Mouse (Mus musculus) heart, postnatal 25 days (tissue): ENCODE data around the gene Vps16. TPM values are rescaled to one million over a fixed set of nuclear protein-coding genes. Genes with fewer than 3 reads are reported as not detected.

ENCODE experiments used
- DNase-seq: peaks from one replicate; pipeline ENCODE4 v3.0.0; 2022; ENCODE audit warnings: low spot score
- intact Hi-C: fragments of 180-260 bp; cut with DNase I; formaldehyde crosslinking; loops from one replicate; pipeline ENCODE4 v1.15.1; 2025
- total RNA-seq, 2 experiments: library from RNA; stranded (reverse); gene quantifications; 2 replicates each; pipeline ENCODE4 v1.2.3; 2021

Gene Vps16
- total RNA-seq, 2 experiments from 2014 or later = 21.9 to 26.6 TPM

DNA sequence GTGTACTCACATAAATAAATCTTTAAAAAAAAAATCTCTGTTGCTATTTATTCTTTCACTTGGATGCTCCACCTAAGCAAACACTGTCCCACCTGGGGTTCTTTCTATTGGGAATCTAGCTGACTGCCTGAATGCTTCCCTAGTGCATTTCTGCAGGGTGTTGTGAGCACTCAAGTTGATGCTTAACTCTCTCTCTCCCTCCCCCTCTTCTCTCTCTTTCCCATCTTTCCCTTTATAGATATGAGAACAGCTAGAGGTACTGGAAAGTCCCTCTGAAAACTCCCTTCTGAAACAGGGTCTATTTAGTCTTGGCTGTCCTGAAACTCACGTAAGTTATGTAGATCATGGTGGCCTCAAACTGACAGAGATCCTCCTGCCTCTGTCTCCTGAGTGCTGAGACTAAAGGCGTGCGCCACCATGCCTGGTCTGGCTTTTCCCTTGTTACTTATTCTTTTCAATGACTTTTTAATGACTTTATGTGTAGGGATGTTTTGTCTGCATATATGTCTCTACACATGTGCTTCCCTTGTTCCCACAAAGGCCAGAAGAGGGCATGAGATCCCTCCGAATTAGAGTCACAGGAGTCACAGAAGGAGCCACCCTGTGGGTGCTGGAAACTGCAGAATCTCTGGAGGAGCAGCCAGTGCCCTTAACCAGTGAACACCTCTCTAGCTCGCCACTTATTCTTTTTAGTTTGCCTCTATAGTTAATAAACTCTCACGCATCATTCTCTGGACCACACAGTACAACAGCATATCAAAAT lies 9.9 kb upstream of the Vps16 start:
- no peak for DNase-seq
- intact Hi-C loops = loop anchor here (10.0 kb wide), 1 partner anchor 239 kb away; the partner anchor contains the start of gene Snrpb

DNA sequence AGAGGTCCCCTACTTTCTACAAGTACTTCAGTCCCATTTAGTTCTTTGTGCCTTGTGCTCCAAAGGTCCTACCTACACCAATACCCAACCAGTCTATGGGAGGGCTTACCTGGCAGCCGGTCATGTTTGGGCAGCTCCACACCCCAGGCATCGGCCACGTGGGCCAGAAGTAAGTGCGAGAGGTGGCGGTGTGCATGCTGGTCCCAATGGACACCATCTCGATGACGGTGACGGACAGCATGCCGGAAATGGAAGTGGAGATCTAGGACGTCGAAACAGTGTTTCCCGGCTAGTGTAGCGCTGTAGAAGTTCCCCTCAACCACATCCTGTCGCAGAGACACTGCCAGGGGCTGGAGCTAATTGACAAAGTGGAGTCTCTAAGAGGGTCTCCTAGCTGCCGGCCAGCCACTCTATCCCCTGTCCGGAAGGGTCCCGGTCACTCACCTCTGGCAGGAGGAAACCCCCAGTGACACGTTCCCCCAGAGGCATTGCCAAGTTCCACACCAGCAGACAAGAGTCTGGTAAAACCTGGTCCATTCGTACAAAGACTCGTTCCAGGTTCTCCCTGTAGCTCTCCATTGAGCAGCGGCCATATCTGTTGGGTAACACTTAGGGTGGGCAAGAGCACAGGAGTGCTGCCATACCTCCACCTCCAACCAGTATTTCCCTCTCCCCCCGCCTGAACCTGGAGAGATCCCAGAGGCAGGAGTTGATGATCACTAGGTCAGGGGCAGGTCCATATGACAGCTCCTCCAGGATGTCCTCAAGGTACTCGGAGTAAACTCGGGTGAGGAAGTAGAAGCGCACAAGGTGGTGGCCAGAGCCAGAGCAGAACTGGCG lies 2.1 kb upstream of the Vps16 start:
- intact Hi-C loops = loop anchor here (10.0 kb wide), 1 partner anchor 243 kb away; the partner anchor contains the start of genes Ddrgk1 and Itpa
- DNase-seq = no peak

DNA sequence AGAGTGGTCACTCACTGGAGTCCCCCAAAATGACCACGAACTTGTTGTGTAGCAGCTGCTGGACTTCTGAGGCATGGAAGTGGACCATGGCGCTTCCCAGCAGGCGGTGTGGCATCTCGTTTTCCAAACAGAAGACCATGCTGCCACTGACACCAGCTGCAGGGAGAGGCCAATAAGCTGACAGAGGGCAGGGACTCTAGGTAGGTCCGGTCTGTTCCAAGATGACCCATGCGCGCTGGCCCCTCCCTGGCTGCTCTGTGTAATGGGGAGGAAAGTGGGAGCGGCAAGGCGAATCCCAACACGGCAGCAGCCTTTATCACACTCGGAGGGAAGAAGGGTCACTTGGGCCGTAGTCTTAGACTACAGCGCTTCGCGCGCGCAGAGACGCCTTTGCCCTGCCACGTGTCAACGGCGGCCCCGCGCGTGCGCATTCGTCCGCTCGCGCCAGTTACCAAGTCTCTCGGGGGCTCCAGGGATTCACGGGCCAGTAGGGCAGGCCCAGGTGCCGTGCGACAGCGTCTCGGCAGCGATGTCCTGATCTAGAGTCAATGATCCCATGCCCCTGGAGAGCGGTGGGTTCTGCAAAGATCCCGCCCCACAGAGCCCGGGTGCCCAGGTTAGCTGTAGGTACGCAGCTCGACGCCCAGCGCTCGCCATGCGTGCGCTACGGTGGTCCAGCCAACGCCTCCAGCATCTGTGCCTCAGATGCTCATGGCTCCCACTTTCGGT lies 578 bp upstream of the Vps16 start:
- intact Hi-C loops = loop anchor here (2.0 to 10.0 kb wide), 2 partner anchors 27 to 241 kb away; partner anchors contain the start of genes Ddrgk1, Itpa and Ptpra

DNA sequence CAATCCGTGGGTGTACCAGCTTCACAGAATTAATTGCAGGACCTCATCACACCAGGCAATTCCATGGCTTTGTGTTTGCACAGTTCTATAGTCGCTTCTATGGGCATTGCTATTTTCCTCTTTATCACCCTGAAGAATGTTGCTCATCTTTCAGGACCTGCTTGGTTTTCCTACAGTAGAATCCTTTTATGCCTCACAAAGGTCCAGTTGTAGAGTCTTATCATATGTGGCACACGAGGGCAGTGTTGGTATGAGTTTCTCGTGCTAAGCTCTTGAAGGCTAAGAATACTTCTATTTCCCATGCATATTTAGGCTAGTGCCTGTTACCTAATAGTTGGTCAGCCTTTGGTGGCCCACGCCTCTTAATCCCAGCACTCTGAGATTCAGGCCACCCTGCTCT lies 973 bp downstream of the Vps16 start:
- no peak for DNase-seq
- intact Hi-C loops = loop anchor here (2.0 to 10.0 kb wide), 2 partner anchors 26 to 240 kb away; partner anchors contain the start of genes Ddrgk1, Itpa and Ptpra

More for the DNA sequence above, 578 bp upstream of the Vps16 start:
- DNase-seq = peak; percentile 53

DNA sequence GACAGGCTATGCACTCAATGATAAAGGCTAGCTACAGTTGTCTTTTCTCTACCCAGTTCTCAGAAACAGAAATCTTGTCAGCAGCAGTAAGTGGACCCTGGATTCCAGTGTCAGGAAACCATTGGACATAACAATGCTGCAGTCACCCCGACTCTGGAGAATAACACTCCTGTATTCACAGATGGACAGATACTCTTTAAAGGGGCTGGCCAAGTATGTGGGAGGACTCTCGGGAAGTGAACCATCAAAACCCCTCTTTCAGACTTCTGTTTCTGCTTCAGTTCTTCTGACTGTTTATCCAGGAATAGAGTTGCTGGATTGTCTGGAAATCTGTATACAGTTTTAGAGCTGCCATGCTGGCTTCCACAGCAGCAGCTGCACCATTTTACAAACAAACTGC lies 5.7 kb downstream of the Vps16 start:
- no peak for DNase-seq
- intact Hi-C loops = loop anchor here (10.0 kb wide), 1 partner anchor 235 kb away; the partner anchor contains the start of genes Ddrgk1 and Itpa

DNA sequence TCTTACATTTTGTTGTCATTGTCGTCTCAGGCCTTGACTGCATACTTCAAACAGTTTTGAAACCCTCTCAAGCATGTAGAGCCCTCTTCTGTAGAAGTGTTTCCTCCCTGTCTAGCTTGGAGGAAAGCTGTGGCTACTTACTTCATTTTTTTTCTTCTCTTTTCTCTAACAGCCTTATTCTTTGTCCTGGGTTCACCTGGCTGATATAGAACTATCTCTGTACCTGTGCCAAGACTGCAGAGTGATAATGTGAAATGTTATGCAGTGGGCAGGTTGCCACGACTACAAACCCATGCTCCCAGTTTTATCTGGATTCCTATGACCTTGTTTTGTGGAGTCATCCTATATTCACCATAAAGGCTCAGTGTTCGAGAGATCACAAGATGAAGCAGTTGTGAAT lies 6.3 kb downstream of the Vps16 start:
- intact Hi-C loops = no loop called here
- DNase-seq = no peak

DNA sequence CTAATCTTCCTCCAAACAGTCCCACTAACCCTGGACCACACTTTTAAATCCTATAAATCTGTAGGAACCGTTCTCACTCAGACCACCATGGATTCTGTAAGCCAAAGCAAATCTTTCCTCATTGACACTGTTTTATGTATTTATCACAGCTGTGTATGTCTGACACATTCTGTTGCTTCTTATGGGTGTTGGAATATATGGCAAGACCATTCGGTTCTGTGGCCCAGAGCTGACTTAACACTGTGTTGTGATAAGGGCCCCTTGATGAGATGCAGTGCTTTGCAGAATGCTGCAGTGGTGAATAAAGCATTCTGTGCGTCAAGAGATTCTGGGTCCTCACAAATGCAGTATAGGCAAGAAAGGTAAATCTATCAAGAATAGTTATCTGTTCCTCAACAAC lies 8.0 kb downstream of the Vps16 start:
- intact Hi-C loops = no loop called here
- DNase-seq = no peak

DNA sequence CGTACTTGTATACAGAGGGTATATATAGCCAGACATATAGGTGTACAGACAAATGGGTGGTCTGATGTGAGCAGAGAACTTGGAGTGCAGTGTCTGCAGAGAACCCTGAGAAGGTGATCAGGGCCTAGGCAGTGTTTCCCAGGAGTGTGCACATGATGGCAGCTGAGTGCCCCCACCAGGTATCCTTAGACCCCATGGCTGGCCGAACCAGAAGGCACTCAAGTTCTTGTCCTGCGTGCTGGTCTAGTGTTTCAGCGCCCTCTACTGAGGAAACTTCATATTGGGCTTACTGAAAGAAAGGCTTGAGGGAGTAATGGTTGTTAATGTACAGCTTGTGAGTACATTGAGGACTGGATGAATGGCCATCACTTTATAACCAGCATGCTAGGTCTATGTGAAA lies 9.0 kb downstream of the Vps16 start:
- intact Hi-C loops = no loop called here
- no peak for DNase-seq

DNA sequence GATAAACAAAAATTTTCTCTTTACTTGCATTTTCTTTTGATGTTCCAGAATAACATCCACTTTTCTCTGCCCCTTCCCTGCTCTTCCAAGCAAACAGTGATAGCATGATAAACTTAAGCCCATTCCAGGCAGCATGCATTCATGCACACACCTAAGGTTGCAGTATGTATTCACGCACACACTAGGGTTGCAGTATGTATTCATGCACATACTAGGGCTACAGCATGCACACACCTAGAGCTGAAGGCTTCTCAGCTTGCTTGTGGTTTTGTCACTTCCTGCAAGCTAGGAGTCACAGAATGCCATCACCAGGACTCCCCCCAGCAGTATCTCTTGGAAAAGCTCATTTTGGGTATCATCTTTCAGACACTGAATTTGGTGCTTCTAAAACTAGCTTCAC lies 12.6 kb downstream of the Vps16 start:
- DNase-seq = no peak
- intact Hi-C loops = no loop called here

DNA sequence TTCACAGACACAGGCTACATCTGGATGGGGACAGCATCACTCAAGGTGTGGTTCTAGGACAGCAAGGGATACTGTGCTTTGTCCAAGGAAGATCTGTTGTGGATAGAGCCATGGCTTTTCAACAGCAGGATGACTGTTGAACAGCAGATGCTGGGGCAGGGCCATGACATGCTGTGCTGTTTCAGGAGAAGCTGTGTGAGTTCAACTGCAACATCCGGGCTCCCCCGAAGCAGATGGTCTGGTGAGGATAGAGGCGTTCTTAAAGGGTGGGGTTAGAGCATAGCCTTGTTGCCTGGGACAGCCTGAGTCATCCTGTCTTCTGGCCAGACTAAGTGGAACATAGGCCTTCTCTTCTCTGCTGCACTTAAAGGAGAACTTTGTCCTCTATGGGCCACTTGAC lies 14.7 kb downstream of the Vps16 start:
- intact Hi-C loops = no loop called here
- no peak for DNase-seq

DNA sequence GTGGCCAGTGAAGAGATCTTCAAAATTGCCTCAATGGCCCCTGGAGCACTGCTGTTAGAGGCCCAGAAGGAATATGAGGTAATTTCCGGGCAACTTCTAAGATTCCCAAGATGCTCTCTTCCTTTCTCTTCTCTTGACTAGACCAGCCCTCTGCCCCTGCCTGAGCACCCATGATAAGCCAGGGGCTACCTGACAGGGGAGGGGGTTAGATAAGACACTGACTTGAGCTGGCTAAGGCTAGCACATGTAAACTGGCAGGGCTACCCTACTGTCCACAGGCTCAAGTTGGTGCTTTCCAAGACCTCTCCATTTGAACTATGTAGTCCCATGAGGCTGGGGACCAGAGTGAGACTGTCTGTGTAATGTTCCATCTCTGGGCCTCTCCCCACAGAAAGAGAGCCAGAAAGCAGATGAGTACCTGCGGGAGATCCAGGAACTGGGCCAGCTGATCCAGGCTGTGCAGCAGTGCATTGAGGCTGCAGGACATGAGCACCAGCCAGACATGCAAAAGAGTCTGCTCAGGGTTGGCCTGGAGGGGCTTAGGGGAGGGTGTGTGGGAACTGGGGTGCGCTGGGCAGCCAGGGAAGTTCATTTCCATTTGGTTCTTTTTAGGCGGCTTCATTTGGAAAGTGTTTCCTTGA lies 15.8 kb downstream of the Vps16 start:
- intact Hi-C loops = no loop called here
- DNase-seq = no peak

DNA sequence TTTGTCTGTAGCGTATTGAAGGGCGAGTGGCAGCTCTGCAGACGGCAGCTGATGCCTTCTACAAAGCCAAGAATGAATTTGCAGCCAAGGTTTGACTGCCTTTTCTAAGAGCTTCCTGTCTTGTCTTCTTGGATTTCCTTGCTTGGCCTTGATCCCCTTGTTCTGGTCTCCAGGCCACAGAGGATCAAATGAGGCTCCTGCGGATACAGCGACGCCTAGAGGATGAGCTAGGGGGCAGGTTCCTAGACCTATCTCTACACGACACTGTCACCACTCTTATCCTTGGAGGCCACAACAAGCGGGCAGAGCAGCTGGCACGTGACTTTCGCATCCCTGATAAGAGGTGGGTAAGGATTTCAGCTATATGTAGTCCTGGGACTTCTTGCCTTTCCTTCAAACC lies 18.0 kb downstream of the Vps16 start:
- intact Hi-C loops = no loop called here
- DNase-seq = no peak

DNA sequence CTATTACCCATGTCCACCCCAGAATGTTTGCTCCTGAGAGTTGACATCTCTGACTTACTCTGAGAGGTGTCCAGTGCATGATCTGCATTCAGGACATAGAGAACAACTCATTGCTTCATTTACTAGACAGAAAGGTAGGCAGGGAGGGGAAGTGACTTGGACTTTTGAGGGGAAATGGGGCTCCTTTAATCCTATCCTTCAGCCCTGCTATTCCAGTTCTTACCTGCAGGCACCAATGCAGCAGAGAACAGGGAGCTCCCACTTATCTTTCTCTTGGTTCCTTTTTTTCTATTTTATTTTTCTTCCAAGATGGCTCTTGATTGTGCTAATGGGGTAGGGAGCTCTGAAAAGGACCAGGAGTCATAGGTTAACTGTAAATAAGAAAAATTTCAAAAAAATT lies 24.3 kb downstream of the Vps16 start:
- no peak for DNase-seq
- intact Hi-C loops = loop anchor here (5.0 kb wide), 1 partner anchor 74 kb away; no protein-coding TSS in a partner anchor

DNA sequence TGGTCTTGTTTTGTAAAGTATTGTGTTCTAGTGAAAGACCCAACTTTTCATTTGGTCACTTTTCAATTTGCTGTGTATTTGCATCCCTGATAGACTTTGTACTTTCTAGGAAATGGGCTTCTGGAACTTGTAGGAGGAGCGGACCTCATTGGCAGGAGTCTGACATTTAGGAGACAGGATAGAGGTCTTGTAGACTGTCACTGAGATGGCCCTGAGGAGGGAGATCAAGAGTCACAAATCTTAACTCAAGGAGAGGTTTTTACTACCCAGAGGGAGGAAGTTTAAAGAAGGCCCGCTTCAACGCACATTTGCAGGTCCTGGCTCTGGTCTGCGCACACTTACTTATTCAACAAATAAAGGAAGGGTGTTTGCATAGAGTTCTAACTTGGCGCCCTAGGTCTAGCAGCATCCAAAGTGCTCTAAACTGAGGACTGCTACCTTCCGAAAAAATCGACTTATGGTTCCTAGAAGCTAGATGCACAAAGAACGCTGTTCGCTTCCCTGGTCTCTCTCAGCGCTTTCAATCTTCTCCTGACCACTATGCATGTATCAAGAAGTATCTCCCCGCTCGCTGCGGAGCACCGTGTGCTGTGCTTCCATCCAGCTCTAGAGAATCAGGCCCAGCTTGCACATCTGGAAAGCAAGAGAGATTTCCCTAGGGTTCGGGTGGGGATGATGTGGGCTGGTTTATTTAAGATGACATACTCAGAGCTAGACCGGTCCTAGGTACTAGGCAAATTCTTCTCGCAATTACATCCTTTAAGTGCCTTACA lies 25.1 kb downstream of the Vps16 start:
- intact Hi-C loops = loop anchor here (5.0 kb wide), 1 partner anchor 73 kb away; no protein-coding TSS in a partner anchor
- no peak for DNase-seq

DNA sequence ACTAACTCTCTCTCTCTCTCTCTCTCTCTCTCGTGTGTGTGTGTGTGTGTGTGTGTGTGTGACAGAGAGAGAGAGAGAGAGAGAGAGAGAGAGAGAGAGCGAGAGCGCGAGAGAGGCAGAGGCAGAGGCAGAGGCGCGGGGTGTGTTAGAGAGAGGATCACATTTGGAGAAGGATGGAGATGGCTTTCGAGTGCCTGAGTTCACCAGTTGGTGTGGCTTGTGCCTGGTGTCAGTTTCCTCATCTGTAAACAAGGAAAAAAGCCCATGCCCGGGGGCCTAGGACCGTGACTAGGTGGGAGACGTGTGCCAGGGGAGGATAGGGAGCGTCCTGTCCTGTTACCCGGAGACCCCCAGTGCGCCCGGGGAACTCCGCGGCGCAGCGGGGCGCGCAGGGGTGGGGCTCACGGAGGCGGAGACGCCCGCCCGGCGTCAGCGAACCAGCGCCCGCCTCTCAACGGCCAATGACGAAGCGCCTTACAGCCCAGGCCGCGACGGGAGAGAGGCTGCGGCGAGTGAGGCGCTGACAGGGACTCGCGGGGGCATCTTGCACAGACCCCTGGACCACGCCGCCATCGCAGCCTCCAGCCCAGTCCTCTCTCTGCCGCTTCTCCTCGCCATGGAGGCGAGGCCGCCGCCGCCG lies 25.8 kb downstream of the Vps16 start, which contains the start of gene Ptpra:
TSS of gene Ptpra (plus strand) at position 485 of the 640 bp plus-strand sequence.
- DNase-seq = peak; percentile 86
- intact Hi-C loops = loop anchor here (2.0 to 5.0 kb wide), 3 partner anchors 25 to 72 kb away; partner anchors contain the start of genes Pced1a and Vps16

DNA sequence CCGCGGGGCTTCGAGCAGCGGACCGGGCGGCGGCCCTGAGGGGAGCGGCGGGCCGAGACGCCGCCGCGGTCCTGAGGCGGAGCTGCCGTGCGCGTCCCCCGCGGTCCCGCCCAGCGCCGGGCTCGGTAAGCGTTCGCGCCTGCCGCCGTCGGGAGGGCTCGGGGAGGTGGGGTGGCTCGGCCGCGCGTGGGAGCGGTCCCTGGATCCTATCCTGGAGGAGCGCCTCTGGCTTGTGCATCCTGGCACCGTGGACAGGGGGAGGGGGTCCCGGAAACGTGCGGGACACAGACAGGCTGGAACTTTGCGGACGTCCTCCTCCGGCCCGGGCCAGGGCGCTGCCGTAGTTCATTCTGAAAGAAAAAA lies 26.3 kb downstream of the Vps16 start:
- DNase-seq = peak; percentile 71
- intact Hi-C loops = loop anchor here (2.0 to 5.0 kb wide), 2 partner anchors 26 to 47 kb away; partner anchors contain the start of genes Pced1a and Vps16

DNA sequence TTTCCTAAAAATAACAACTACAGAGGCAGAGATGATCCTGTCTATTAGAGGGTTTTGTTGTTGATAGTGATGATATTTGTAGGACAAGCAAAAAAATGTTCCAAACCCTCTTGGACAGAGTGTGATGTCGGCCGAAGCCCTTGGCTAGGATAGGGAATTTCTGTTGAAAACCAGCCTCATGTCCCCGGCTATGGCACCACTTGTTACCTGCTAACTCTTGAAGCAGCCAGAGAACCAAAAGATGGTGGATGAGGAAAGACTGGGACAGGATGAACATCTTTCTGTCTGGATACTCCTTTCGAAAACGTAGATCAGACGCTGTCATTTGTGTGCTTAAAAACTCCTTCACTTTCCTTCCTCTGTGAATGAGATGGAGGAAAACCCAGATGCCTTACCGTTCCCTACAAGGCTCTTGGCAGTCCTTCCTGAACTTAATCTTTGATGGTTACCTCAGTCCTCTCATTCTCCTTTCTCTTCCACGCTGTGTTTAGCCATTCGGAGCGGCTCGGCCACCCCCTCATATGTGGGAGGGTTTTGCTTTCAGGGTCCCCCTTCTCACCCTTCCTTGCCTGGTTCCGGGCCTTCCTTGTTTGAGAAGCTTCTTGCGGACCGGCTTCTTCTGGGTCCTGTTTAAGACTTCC lies 27.1 kb downstream of the Vps16 start:
- DNase-seq = no peak
- intact Hi-C loops = loop anchor here (2.0 to 5.0 kb wide), 2 partner anchors 26 to 46 kb away; partner anchors contain the start of genes Pced1a and Vps16

DNA sequence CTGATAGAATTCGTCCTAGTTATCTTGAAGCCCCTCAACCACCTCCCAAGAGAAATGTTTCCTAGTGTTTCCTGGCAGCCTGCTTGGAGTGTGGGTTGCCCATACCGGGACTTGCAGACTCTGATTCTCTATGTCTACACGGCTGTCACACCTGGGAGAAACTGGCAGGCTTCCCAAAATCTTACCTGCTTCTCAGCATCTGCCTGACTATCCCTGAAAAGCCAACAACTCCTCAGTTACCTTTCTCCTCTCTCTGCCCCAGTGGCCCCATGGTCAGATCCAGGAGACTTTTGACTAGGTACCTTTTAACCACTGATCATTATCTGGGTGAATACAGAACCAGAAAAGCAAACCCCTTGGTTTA lies 27.6 kb downstream of the Vps16 start:
- no peak for DNase-seq
- intact Hi-C loops = loop anchor here (2.0 to 5.0 kb wide), 2 partner anchors 27 to 46 kb away; partner anchors contain the start of genes Pced1a and Vps16
